Mouse (Mus musculus) adrenal gland (tissue): ENCODE data around the gene Lrp6.

Source experiments
- intact Hi-C: fragments of 180-260 bp; cut with DNase I; formaldehyde crosslinking; loops from one replicate; pipeline ENCODE4 v1.15.1; 2025

Lrp6 gene

DNA sequence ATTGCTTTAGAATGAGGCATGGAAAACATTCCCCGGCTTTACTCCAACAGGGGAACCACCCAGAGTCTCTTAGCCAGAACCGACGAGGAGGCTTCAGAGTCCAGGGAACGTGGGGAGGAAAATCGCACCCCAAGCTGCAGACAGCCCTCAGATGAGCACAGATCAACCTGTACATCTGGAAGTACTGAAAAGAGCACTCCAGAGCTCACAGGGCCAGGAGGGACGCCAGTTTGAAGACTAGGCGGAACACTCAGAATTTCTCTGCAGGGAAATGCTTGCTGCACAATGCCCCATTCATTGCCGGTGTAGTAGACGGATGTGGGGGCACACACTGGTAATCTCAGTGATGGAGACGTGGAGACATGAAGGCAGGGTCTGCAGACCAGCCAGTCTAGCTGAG lies 126.7 kb downstream of the Lrp6 start:
- intact Hi-C loops = no loop called here

DNA sequence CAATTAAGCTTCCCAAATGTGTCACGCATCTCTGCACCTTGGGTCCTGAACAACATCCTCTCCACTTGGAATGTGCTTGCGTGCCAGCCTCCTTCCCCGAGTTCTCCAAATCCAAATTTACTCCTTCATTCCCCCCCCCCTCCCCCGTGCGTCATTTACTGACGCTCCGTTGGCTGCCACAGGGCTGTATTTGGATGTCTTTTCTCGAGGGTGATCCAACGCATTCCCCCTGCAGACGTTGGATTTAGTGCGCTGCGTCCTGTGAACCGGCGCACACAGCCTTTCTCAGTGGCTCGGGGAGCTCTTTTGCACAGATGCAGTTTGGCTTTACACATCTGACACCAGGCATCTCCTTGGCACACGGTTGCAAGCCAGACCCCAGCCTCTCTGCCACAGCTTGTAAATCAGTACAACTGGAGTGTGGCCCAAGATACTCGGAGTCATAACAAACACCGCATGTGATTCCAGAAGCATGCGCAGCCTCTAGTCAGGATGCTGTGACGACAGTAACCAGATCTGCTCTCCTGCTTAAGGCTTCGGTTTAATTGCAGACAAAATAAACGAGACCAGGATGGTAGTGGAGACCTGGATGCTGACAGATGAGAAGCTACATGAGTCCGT lies 127.3 kb downstream of the Lrp6 start:
- intact Hi-C loops = no loop called here

DNA sequence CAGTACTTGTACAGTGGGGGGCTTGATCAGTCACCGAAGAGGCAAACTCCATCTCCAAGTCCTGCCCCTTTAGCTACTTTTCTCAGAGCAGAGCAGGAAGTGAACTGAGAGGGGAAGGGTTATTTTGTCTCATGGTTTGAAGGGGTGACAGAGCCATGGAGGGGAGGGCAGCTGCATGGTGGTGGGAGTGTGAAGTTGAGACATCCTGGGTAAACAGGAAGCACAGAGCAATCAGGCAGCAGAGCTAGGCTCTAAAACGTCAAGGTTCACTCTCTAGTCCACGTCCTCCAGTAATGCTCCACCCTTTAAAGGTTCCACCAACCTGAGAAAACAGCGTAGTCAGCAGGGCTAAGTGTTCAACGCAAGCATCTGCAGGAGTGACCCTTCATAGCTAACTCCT lies 129.8 kb downstream of the Lrp6 start:
- intact Hi-C loops = no loop called here

DNA sequence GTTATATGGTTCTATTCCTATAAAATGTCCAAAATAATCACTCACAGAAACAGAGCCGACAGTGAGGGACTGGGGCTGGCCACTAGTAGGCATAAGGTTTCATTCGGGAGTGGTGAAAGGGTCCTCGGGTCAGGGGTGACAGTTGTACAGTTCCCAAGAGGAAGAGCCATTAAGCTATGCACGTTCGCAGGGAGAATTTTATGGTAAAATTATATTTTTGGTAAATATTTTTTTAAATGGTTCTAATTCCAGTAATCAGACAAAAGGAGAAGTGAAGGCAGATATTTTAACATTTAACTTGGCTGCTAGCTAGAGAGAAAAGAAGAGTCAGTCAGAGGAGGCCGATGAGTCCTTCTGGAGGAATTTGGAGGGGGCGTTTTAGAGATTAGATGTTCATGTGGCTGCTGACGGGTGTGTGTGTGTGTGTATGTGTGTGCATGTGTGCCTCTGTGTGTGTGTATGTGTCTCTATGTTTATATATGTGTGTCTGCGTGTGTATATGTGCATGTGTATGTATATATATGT lies 131.8 kb downstream of the Lrp6 start:
- intact Hi-C loops = no loop called here

DNA sequence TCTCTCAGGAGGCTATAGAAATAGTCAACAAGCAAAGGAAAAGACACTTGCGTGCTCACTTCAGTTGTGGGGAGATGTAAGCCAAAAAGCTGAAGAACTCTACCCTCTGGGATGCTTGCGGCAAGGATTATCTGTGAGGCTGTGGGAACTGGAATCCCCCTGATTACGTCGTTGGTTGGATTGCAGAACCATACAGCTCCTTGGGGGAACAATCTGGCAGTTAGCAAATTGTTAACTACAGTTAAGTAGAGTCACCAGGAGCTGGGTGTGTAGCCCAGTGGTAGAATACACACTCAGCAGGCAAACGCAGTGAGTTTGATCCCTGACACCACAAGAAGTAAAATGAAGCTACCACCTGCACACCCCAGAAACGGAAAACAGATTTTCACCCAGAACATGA lies 132.7 kb downstream of the Lrp6 start:
- intact Hi-C loops = no loop called here

DNA sequence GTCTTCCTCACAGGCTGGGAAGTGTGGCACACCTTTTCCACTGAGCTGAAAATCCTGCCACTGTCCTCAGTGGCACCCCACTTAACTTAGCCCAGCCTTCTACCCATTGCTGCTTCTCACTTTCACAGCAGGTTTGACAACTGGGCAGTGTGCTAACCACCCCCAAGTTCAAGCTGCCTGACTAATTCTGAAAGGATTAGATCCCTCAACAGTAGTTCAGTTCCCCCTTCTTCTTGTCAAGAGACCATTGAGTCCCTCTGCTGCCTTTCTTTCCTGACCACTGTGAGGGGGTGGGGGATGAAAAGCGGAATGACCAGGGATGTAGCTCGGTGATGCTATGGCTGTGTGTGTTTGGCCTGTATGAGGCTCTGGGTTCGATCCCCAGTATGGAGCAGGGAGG lies 133.5 kb downstream of the Lrp6 start:
- intact Hi-C loops = no loop called here

DNA sequence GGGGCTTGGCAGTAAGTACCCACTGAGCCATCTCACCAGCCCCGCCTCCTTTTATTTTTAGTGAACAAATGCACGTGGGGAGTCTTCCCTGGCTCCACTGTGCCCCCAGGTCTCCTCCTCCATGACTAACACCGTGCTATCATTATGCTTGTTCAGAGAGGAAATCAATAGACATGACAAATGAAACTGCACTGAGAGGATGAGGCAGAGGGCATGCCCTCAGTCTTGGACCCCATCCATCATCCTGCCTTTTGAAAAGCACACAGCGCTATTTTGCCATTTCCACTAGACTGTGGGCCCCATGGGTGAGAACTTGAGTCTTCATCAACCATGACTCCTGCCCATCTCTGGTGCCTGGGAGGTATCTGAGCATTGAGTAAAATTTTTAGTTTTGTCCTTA lies 135.2 kb downstream of the Lrp6 start:
- intact Hi-C loops = no loop called here

DNA sequence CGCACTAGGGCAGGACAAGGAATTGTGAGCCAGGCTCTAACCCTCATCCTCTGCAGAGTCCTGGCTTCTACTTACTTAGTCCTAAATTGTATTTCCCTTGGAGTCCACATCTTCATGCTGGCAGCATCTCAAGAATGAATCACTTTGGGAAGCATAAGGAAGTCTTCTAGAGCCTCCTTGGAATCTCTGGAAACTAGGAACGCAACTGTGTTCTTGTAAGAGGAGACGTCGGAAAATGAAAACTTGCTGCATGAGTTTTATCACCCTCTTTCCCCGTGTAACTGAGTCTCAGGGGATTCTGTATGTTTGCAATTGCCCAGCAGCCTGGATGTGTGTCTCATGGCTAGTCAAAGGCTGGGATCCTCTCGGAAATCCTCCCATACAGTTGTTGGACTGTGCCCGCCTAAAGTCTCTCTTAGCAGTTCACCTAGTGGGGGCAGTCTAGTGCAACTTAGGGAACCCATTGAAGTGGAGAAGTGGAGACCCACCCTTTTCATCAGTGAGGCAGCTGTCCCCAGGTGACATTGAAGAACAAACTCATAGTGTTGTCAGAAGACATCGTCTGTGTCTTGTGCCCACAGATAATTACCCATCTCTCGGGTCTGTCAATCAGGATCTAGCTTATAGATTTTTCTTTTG lies 136.5 kb downstream of the Lrp6 start:
- intact Hi-C loops = no loop called here

DNA sequence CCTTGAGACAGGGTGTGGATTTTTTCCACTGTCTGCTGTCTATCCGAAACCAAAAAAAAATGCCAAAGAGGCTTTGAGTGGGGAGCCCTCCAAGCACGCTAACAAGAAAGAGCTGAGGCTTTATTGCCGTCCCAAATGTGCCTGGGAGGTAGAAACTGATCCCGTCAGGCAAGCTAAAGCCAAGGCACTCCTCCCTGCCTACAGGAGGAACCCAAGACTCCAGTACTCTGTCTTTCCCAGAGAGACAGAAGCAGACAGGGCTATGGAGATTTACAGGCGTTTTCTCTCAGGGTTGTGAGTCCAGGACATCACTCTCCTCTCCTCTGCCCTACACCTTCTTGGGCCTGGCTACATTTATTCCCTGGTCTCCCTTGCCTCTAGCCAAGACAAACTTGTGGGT lies 138.3 kb downstream of the Lrp6 start:
- intact Hi-C loops = no loop called here

DNA sequence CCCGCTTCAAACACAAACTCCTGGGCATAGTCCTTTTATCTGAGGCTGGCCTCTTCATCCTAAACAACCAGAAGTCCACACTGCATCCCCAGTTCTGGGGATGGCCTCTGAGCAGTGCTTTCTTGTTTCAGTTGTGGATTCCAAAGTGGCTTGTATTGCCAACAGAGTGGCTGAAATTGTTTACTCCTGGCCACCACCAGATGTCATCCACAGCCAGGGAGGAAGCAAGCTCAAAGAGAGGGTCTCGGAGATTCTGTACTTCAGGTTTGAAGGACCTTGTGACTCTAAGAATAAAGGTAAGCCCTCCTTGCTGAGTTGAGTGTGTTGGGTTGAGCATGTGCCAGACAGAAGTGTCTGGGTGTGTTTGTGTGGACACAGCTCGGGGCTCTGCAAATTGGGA lies 139.6 kb downstream of the Lrp6 start:
- intact Hi-C loops = no loop called here

DNA sequence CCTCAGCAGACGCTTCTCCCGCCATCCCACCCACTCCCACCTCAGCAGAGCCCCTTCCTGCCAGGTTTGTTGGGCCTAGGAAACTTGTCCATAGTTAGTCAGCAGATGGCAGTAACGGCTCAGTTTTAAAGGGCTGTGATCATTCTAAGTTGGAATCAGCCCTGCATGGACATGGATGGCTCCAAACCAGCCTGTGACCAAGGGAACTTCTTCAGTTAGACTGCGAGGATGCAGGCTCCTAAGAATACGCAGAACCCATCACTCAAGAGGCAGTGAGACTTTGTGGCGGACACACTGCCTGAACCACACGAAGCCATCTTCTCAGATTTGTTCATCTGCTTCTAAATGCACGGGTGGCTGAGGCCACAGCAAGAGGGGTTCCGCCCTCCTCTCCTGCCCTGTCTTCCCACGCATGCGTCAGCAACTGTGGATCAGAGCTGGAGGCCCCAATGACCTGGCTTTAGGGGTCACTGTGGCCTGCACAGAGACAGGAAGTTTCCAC lies 141.5 kb downstream of the Lrp6 start:
- intact Hi-C loops = loop anchor here (1.0 kb wide), 1 partner anchor 190 kb away; no protein-coding TSS in a partner anchor

DNA sequence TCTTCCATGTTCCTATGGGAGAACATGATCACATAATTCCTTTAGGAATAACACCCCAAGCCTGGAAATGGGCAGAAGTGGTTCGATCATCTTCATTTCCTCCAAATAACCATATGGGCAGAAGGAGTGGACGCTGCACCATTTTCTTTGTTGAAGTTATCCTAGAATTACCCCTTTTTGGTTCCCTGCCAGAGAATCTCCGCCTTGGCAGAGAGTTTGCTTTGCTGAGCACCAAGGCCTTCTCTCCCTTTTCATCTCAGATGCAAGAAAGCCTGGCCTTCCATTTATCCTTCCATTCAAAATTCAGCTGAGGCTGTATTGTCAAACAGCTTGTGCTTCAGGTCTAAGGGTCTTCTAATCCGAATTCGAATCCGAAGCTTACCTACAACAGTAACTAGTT lies 144.8 kb downstream of the Lrp6 start:
- intact Hi-C loops = no loop called here

DNA sequence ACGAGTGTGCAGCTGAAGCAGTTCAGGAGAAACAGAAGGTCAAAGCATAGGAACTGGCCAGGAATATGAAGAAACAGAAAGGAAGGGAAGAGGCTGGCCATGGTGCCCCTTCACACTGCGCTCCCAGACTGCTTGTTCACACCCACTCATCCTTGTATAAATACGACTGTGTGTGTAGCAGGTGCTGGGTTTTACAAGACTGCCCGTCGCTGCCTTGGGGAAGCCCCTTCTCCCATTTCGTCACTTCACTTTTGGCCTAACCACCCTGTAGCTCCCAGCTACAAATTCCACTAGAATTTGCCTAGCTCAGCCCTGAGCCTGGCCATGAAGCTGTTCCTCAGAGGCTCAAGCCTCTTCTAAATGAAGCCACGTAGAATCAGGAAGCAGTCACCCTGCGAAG lies 146.4 kb downstream of the Lrp6 start:
- intact Hi-C loops = no loop called here

DNA sequence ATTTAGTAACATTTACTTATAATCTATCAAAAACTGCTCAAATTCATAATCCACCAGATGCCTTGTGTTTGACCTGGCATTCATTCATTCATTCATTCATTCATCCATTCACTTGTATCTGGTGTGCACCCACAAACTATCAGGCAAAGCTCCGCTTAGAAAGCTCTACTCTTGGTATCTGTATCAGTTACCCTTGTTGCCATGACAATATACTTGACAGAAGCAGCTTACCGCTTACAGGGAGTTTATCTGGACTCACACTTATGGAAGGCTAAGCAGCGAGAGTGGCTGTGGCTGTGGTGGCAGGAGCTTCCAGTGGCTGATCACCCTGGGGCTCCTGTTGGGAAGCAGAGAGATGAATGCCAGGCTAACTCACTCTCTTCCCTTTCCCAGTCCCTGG lies 148.9 kb downstream of the Lrp6 start:
- intact Hi-C loops = no loop called here

DNA sequence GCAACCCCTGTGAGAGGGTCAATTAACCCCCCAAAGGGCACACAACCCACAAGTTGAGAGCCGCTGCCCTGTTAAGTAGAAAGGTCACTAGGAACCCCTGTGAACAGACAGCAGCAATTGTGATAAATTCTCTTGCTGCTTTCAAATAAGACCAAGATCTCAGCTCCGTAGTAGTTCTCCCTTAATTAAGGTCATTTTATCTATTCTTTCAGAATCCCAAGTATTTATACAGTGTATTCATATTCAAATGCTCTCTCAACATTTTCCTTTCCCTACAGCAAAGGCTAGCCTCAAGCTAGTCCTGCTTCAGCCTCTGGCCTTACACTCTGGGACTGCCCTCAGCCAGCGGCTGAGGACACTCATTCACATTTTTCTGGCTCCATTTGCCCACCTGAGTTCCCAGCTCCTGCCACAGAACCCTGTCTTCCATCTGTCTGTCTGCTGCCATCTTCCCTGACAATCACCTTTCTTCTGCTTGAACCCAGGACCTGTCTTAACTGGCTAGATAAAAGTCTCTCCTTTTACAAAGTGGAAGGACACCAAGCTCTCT lies 150.1 kb downstream of the Lrp6 start:
- intact Hi-C loops = no loop called here

DNA sequence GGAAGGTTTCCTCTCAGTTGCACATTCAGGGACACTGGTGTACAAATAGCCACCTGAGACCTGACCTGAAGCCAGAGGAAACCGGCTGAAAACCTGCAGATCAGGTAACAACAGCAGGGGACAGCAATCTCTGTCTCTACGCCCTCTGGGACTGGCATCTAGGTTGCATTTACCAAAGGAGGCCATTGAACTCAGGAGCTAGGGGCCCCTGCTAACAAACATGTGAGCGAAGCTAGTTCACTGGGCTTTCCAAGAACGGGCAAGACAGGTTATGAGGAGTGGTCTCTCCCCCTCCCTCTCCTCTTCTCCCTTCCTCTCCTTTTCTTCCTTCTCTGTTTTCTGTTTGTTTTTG lies 152.3 kb downstream of the Lrp6 start:
- intact Hi-C loops = no loop called here

DNA sequence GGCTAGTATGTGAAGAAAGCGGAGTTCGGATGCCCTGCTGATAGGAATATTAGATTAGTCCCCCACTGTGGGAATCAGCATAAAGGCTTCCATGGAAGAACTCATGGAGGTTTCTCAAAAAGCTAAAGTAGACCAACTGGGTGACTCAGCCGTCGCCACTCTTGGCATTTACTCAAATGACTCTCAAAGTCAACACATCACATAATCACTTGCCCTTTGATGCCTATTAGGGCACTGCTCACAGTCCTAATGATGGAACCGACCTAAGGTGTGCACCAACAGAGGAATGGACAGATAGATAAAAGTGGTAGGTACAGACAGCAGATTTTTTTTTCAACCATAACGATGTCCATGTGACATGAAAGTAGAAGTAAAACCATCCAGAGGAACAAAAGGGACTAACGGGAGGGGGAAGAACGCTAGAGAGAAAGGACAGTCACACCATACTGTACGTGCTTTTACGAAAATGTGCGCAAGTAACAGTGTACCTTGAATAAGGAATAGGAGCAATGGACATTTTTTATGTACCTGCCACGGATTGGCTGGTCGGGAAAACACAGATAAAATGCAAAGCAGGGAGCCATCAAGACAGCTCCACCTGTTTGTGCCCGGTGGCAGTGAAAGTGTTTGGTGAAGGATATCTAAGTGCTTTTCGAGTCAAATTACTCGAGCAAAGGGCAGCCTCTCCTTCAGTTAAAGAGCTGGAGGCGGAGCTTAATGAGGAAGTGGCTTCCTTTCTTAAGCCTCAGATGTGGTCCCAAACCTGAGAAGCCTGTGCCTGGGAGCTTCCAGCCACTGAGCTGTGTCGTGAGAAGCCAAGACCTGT lies 152.8 kb downstream of the Lrp6 start:
- intact Hi-C loops = no loop called here

DNA sequence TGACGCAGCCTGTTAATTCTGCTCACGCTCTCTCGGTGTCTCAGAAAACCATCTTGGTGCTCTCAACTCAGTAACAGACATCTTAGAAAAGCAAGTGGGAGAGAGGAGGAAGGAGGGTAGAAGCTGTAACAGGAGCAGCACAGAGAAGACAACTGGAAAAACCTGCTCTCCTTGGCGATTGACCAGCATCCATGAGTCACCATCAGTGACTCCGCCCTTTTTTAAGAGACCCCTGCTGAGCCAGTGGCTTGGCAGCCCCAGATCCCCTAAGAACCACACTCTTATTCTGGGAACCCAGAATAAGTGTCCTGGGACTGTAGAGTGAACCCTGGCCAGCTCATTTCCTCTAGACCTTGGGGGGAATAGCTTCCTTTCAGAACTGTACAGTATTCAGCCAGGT lies 159.5 kb downstream of the Lrp6 start:
- intact Hi-C loops = no loop called here

DNA sequence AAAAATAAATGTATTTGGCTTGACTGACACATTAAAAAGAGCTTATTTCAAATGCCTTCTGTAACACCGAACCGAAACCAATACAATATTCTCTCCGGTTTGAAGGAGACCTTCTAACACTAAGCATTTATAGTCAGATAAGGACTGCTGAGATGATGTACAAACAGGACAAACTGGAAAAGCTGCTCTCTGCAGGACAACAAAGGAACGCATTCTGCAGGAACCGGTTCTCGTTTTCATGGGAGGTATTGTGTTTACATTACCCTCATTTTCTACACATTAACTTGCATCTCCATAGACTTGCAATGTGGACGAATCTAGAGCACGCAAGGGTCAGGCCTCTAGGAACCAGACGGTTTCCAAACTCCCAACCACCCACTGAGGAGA lies 163.1 kb downstream of the Lrp6 start:
- intact Hi-C loops = loop anchor here (2.0 kb wide), 1 partner anchor 499 kb away; no protein-coding TSS in a partner anchor

DNA sequence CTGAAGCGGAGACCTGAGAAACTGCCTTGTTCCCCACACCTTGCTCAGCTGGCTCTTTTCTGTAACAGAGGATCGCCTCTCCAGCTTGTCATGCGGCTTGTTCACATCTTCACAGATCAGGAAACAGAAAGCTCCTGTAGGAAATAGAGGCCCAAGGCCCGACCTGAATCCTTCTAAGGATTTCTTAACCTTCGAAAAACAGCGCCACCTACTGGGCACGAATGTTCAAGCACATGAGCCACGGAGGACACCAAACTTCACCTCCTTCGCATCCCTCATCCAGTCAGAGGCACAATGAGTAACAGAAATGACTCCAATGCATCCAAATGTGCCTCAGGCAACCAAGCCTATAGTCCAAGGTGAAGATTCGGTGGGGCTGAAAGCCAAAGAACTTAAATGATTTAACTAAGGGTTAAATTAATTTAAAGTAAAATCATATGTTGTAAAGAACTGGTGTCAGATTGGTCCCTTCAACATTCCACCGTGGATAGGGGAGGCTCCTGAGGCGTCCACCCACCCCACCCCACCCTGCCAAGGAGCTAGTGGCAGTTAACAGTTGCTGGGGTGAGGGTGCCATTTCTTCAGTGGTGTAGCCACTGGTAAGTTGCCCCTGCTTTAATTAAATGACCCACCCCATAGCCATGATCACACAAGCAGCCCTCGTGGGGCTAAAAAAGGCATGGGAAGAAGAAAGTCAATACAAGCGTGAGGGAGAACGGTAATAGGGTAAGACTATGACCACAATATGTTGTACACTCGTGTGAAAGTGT lies 163.7 kb downstream of the Lrp6 start:
- intact Hi-C loops = loop anchor here (2.0 kb wide), 1 partner anchor 498 kb away; no protein-coding TSS in a partner anchor
